Mouse (Mus musculus) midbrain, embryonic 15.5 days (tissue): ENCODE measurements around the gene 4930432K21Rik. TPM values are rescaled to one million over a fixed set of nuclear protein-coding genes. Genes with fewer than 3 reads are reported as not detected.

Experiments used
- ATAC-seq: fragments of 200-750 bp; cut with Nextera tagmentation; replicated peaks from 2 replicates; pipeline ENCODE4 v1.8.0; 2017; ENCODE audit warnings: moderate TSS enrichment
- H3K27ac ChIP-seq: fragments of 300-500 bp; sonication (generic); 2 replicates; pipeline ENCODE4 v1.5.1; 2015; ENCODE audit warnings: mild to moderate bottlenecking, inconsistent platforms
- H3K27me3 ChIP-seq: fragments of 300-500 bp; sonication (generic); replicated peaks from 2 replicates; pipeline ENCODE4 v1.6.1; 2015; ENCODE audit warnings: inconsistent platforms
- H3K36me3 ChIP-seq: fragments of 300-500 bp; sonication (generic); replicated peaks from 2 replicates; pipeline ENCODE4 v1.6.1; 2015; ENCODE audit warnings: inconsistent platforms
- H3K4me1 ChIP-seq: fragments of 300-500 bp; sonication (generic); 2 replicates; pipeline ENCODE4 v1.6.1; 2015; ENCODE audit warnings: inconsistent platforms
- H3K4me2 ChIP-seq: fragments of 300-500 bp; sonication (generic); 2 replicates; pipeline ENCODE4 v1.6.1; 2015; ENCODE audit warnings: inconsistent platforms, mild to moderate bottlenecking, moderate library complexity
- H3K4me3 ChIP-seq: fragments of 300-500 bp; sonication (generic); 2 replicates; pipeline ENCODE4 v1.5.1; 2015; ENCODE audit warnings: mild to moderate bottlenecking, inconsistent platforms
- H3K9ac ChIP-seq: fragments of 300-500 bp; sonication (generic); 2 replicates; pipeline ENCODE4 v1.6.1; 2015; ENCODE audit warnings: mild to moderate bottlenecking, inconsistent platforms
- H3K9me3 ChIP-seq: fragments of 300-500 bp; sonication (generic); 2 replicates; pipeline ENCODE4 v1.6.1; 2016; ENCODE audit warnings: inconsistent platforms
- WGBS: fragments of 180-500 bp; shearing (Covaris S2); methylation state at CpG from one replicate; pipeline ENCODE4 v1.1.7; 2015; ENCODE audit warnings: mixed read lengths; 5-methylcytosine and 5-hydroxymethylcytosine counted together
- polyA plus RNA-seq: library from polyadenylated mRNA; unstranded; fragments of >200 nt; fragmentation: Nextera tagmentation; extraction: Ambion mirVana; gene quantifications from 2 replicates; pipeline ENCODE4 v1.2.1, GENCODE M21; 2015

The 4930432K21Rik gene
- polyA plus RNA-seq, 1 experiment from 2014 or later, result 2.9 TPM

- H3K4me2 ChIP-seq, result peak within 1 kb of the TSS; percentile 79
- peak within 1 kb of the TSS; percentile 94 for H3K9ac ChIP-seq
- peak within 1 kb of the TSS; percentile 83 for H3K4me3 ChIP-seq
- 0 out of 2 replicates have a peak, but pooled peaks cover 5% of the 10 kb centered on the region for H3K27me3 ChIP-seq
- no peaks in the 10 kb centered on the region for H3K36me3 ChIP-seq
- peaks cover 50% of the 10 kb centered on the region for H3K4me1 ChIP-seq
- peak within 1 kb of the TSS; percentile 92 for H3K27ac ChIP-seq
- ATAC-seq, result no peak
- WGBS, result 94% methylated on average over 7 of the region's 7 CpGs
- no peaks in the 10 kb centered on the region for H3K9me3 ChIP-seq
Observed at GRCm38 (mm10) chr8:84185117-84185516, 37.3 kb downstream of the 4930432K21Rik start, which contains the start of gene Nanos3. Gene Nanos3, minus strand, starts transcription at chr8:84185217.

- 0 out of 2 replicates have a peak, but pooled peaks cover 5% of the 10 kb centered on the region for H3K27me3 ChIP-seq
- no peaks in the 10 kb centered on the region for H3K9me3 ChIP-seq
- WGBS, result under 1% methylated on average over 12 of the region's 12 CpGs
- H3K9ac ChIP-seq, result no peak overlapping the region; the same call in 1 of the 2 replicates
- H3K36me3 ChIP-seq, result no peaks in the 10 kb centered on the region
- H3K4me1 ChIP-seq, result peaks cover 35% of the 10 kb centered on the region
- ATAC-seq, result 0 out of 2 replicates have a peak, but pooled peaks have one; percentile 6
- H3K4me2 ChIP-seq, result peak overlapping the region; percentile 47
- peak overlapping the region; percentile 10 for H3K4me3 ChIP-seq
- H3K27ac ChIP-seq, result no peak overlapping the region
Observed at GRCm38 (mm10) chr8:84186547-84186946, 38.7 kb downstream of the 4930432K21Rik start.

- peaks cover 33% of the 10 kb centered on the region for H3K4me1 ChIP-seq
- H3K9me3 ChIP-seq, result no peaks in the 10 kb centered on the region
- H3K4me2 ChIP-seq, result peak overlapping the region; percentile 47
- 6% methylated on average over 21 of the region's 21 CpGs for WGBS
- no peak overlapping the region; the same call in 1 of the 2 replicates for H3K9ac ChIP-seq
- ATAC-seq, result no peak
- H3K36me3 ChIP-seq, result no peaks in the 10 kb centered on the region
- 0 out of 2 replicates have a peak, but pooled peaks cover 5% of the 10 kb centered on the region for H3K27me3 ChIP-seq
- peak overlapping the region; percentile 6; the same call in 1 of the 2 replicates for H3K27ac ChIP-seq
- peak overlapping the region; percentile 10 for H3K4me3 ChIP-seq
Observed at GRCm38 (mm10) chr8:84187065-84187755, 39.4 kb downstream of the 4930432K21Rik start.

- 88% methylated on average over 10 of the region's 10 CpGs for WGBS
- Histone ChIP-seq H3K27ac (no peak overlapping the region), H3K9me3 (no peaks in the 10 kb centered on the region), H3K9ac (no peak overlapping the region), H3K4me3 (no peak overlapping the region), H3K27me3 (peaks cover 5% of the 10 kb centered on the region; the same call in 1 of the 2 replicates), H3K4me1 (peaks cover 28% of the 10 kb centered on the region), H3K36me3 (no peaks in the 10 kb centered on the region), H3K4me2 (no peak overlapping the region)
- ATAC-seq, result no peak
Observed at GRCm38 (mm10) chr8:84188671-84189070, 40.8 kb downstream of the 4930432K21Rik start.

- no peaks in the 10 kb centered on the region for H3K9me3 ChIP-seq
- H3K4me1 ChIP-seq, result peaks cover 22% of the 10 kb centered on the region
- H3K27ac ChIP-seq, result no peak overlapping the region
- peaks cover 5% of the 10 kb centered on the region; the same call in 1 of the 2 replicates for H3K27me3 ChIP-seq
- WGBS, result 59% methylated on average over 4 of the region's 4 CpGs
- H3K4me3 ChIP-seq, result no peak overlapping the region
- H3K9ac ChIP-seq, result no peak overlapping the region
- H3K36me3 ChIP-seq, result no peaks in the 10 kb centered on the region
- no peak for ATAC-seq
- no peak overlapping the region for H3K4me2 ChIP-seq
Observed at GRCm38 (mm10) chr8:84189603-84190002, 41.8 kb downstream of the 4930432K21Rik start.

GRCm38 (mm10) chr8:84190191-84190867 lies 42.5 kb downstream of the 4930432K21Rik start:
- H3K9ac ChIP-seq, result no peak overlapping the region
- H3K27me3 ChIP-seq, result peaks cover 5% of the 10 kb centered on the region; the same call in 1 of the 2 replicates
- no peak overlapping the region for H3K27ac ChIP-seq
- H3K4me2 ChIP-seq, result no peak overlapping the region
- no peak overlapping the region for H3K4me3 ChIP-seq
- WGBS, result 94% methylated on average over 7 of the region's 7 CpGs
- H3K36me3 ChIP-seq, result no peaks in the 10 kb centered on the region
- H3K9me3 ChIP-seq, result no peaks in the 10 kb centered on the region
- no peak for ATAC-seq
- peaks cover 17% of the 10 kb centered on the region for H3K4me1 ChIP-seq

- H3K4me2 ChIP-seq, result peak overlapping the region; percentile 30; the same call in 1 of the 2 replicates
- peak; percentile 44; the same call in 1 of the 2 replicates for ATAC-seq
- H3K36me3 ChIP-seq, result no peaks in the 10 kb centered on the region
- H3K9me3 ChIP-seq, result no peaks in the 10 kb centered on the region
- WGBS, result 51% methylated on average over 13 of the region's 13 CpGs
- no peak overlapping the region for H3K9ac ChIP-seq
- peaks cover 5% of the 10 kb centered on the region; the same call in 1 of the 2 replicates for H3K27me3 ChIP-seq
- H3K27ac ChIP-seq, result 0 out of 2 replicates have a peak overlapping the region, but pooled peaks have one; percentile 23
- H3K4me1 ChIP-seq, result peaks cover 10% of the 10 kb centered on the region
- no peak overlapping the region for H3K4me3 ChIP-seq
Observed at GRCm38 (mm10) chr8:84192023-84192422, 44.2 kb downstream of the 4930432K21Rik start.

DNA sequence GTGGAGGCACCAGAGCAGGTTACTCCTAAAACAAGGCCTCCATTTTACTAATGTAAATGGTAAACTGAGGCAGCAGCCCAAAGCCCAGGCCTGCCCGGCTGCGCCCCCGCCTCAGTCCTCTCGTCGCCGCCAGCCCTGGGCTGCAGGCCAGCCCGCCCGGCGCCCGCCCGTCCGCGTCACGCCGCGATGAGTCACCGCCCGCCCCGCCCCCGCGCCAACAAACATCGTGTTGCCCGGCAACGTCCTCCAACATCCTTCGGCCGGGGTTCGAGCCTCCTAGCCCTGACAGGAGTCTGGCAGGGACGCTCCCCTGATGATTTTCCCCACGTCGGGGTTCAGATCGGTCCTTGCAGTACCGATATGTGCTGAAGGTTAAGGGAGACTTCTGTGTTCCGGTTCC lies 44.7 kb downstream of the 4930432K21Rik start:
- H3K27ac ChIP-seq, result no peak overlapping the region

DNA sequence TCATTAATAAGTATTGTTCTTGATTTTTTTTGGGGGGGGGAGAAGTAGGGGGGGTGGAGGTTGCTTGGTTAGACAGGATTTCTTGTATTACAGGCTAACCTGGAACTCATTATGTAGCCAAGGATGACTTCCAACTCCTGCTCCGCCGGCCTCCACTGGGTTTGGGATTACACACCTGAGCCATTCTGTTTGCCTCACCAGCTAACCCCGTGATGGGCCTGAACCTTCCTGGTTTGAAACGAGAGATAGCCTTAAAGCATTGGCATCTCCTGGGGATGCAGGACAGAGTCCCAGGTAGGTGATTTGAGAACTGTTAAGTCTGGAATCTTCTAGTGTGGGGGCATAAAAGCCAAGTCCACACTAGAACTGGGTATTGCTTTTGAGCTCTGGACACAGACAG lies 45.3 kb downstream of the 4930432K21Rik start:
- Histone ChIP-seq H3K9me3 (no peaks in the 10 kb centered on the region), H3K9ac (no peak overlapping the region), H3K36me3 (no peaks in the 10 kb centered on the region), H3K27me3 (no peaks in the 10 kb centered on the region; the same call in 1 of the 2 replicates), H3K4me1 (peaks cover 19% of the 10 kb centered on the region), H3K4me2 (no peak overlapping the region), H3K4me3 (no peak overlapping the region), H3K27ac (no peak overlapping the region)
- 75% methylated on average over 4 of the region's 4 CpGs for WGBS
- ATAC-seq, result no peak

More for the DNA sequence above, 44.7 kb downstream of the 4930432K21Rik start:
- peak overlapping the region; percentile 6; the same call in 1 of the 2 replicates for H3K9ac ChIP-seq
- peak overlapping the region; percentile 3; the same call in 1 of the 2 replicates for H3K4me3 ChIP-seq
- peaks cover 4% of the 10 kb centered on the region; the same call in 1 of the 2 replicates for H3K27me3 ChIP-seq
- no peaks in the 10 kb centered on the region for H3K9me3 ChIP-seq
- WGBS, result 4% methylated on average over 33 of the region's 33 CpGs
- peak; percentile 49; the same call in 1 of the 2 replicates for ATAC-seq
- H3K4me2 ChIP-seq, result peak overlapping the region; percentile 30
- no peaks in the 10 kb centered on the region for H3K36me3 ChIP-seq
- H3K4me1 ChIP-seq, result peaks cover 13% of the 10 kb centered on the region

DNA sequence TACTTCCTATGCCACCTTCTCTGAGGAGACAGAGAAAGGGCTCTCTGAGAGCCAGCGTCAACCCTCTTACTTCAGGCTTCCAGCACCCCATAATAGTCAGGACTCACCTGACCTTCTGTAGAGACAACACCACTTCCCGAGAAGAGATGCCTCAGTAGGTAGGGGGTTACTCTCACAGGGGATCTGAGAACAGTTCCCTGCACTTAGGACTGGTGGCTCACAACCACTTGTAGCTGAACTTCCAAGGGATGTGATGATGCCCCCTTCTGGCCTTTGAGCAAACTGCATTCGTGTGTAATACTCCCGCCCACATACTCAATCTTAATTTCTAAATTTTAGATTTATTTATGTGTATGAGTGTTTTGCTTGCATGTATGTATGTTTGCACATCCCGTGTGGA lies 45.7 kb downstream of the 4930432K21Rik start:
- Histone ChIP-seq H3K4me1 (peaks cover 24% of the 10 kb centered on the region), H3K4me2 (no peak overlapping the region), H3K9ac (no peak overlapping the region), H3K27me3 (no peaks in the 10 kb centered on the region; the same call in 1 of the 2 replicates), H3K9me3 (no peaks in the 10 kb centered on the region), H3K27ac (no peak overlapping the region), H3K36me3 (no peaks in the 10 kb centered on the region), H3K4me3 (no peak overlapping the region)
- 87% methylated on average over 5 of the region's 5 CpGs for WGBS
- ATAC-seq, result no peak

DNA sequence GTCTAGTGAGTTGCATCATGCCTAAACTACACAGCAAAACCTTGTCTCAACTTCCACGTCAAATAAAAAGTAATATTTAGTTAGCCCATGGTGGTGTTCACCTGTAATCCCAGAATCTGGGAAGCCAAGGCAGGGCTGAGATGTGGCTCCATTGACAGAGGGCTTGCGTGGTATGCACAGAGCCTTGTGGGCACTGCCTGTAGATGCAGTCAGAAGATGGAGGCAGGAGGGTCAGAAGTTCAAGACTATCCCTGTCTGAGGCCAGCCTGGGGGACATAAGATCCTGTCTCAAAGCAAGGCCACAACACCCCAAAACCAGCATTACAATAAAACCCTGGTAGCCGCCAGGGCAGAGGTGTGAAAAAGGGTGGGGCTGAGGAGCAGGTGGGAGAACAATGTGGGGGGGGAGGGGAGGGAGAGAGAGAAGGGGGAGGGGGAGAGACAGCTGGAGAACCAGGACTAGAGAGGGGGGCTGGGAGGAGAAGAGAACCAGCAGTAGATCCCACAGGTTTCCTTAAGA lies 46.5 kb downstream of the 4930432K21Rik start:
- H3K9me3 ChIP-seq, result no peaks in the 10 kb centered on the region

More for the DNA sequence above, 46.5 kb downstream of the 4930432K21Rik start:
- WGBS, result 66% methylated on average over 3 of the region's 3 CpGs
- H3K36me3 ChIP-seq, result no peaks in the 10 kb centered on the region
- H3K9ac ChIP-seq, result no peak overlapping the region
- H3K27me3 ChIP-seq, result no peaks in the 10 kb centered on the region; the same call in 1 of the 2 replicates
- no peak for ATAC-seq
- H3K4me3 ChIP-seq, result no peak overlapping the region
- no peak overlapping the region for H3K27ac ChIP-seq
- no peak overlapping the region for H3K4me2 ChIP-seq
- H3K4me1 ChIP-seq, result peaks cover 28% of the 10 kb centered on the region
